Mouse (Mus musculus): Measurements from ENCODE around the gene Lrfn4. TPM values are rescaled to one million over a fixed set of nuclear protein-coding genes. Genes with fewer than 3 reads are reported as not detected.
A peak's percentile ranks its signal among the peaks of the same experiment; 100 is the strongest.

The Lrfn4 gene
- not detected in 2 replicates for total RNA-seq (2014; fragmentation: Nextera tagmentation)
- total RNA-seq (2017), result 0.35 and 0.49 TPM in 2 replicates
- 0.54 and 0.66 TPM in 2 replicates for polyA plus RNA-seq (2012)

GRCm38 (mm10) chr19:4615151-4616093 lies at the start of gene Lrfn4:
Lrfn4 (minus strand) TSS chr19:4615667.
- peaks cover 19% of the 10 kb centered on the region for H3K36me3 ChIP-seq (replicated peaks)
- no peaks in the 10 kb centered on the region for H3K9me3 ChIP-seq (replicated peaks)
- DNase-seq (ENCODE audit: low spot score), result peak; percentile 79
- H3K4me3 ChIP-seq (ENCODE audit: low read depth, low read length), result peak within 1 kb of the TSS; percentile 70
- ATAC-seq (ENCODE audit: extremely low read depth, insufficient number of reproducible peaks, low FRiP score, poor library complexity, severe bottlenecking), result peak; percentile 54
- H3K4me1 ChIP-seq (ENCODE audit: insufficient read depth, low read depth, low read length), result peaks cover 21% of the 10 kb centered on the region
- TF ChIP-seq POLR2AphosphoS5 (IDR thresholded peaks at IDR 0.05; ENCODE audit: insufficient replicate concordance, low read depth, low read length) (no peak), GATA1 (IDR thresholded peaks at IDR 0.05; ENCODE audit: borderline replicate concordance, low read length) (no peak), CTCF (IDR thresholded peaks at IDR 0.05; ENCODE audit: low read depth, low read length) (no peak)
- H3K27me3 ChIP-seq (ENCODE audit: insufficient read depth, low read length), result peaks cover 52% of the 10 kb centered on the region

DNA sequence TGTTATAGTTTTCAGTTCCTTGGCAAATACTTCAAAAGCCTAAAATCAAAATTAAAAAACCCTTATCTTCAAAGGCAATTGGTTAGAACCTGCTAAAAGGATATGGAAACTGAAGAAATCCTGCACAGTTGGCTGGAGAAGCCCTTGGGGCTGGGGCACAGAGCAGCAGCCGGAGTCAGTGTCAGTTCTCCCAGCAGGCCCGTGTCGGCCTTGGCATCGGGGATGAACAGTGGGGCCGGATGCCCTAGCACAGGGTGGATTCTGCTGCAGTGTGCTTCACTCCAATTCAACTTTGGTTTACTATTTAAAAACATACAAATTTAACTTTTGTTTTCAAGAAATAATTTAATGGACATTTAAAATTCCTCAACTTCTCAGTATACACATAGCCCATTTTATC lies 42.7 kb upstream of the Lrfn4 start:
- Histone ChIP-seq H3K9me3 (replicated peaks) (no peaks in the 10 kb centered on the region), H3K4me1 (ENCODE audit: insufficient read depth, low read depth, low read length) (no peaks in the 10 kb centered on the region; the same call in 1 of the 2 replicates), H3K36me3 (replicated peaks) (no peaks in the 10 kb centered on the region), H3K4me3 (ENCODE audit: low read depth, low read length) (no peak overlapping the region), H3K27me3 (ENCODE audit: insufficient read depth, low read length) (peaks cover 10% of the 10 kb centered on the region)
- TF ChIP-seq GATA2 (IDR thresholded peaks at IDR 0.05; ENCODE audit: borderline replicate concordance, low read depth, low read length) (no peak), GATA1 (IDR thresholded peaks at IDR 0.05; ENCODE audit: borderline replicate concordance, low read length) (no peak), POLR2AphosphoS5 (IDR thresholded peaks at IDR 0.05; ENCODE audit: insufficient replicate concordance, low read depth, low read length) (no peak), CTCF (IDR thresholded peaks at IDR 0.05; ENCODE audit: low read depth, low read length) (no peak), TAL1 (conservative IDR thresholded peaks at IDR 0.05; ENCODE audit: low read depth, low read length) (no peak)
- DNase-seq (ENCODE audit: low spot score), result no peak
- ATAC-seq (ENCODE audit: extremely low read depth, insufficient number of reproducible peaks, low FRiP score, poor library complexity, severe bottlenecking), result no peak

- H3K36me3 ChIP-seq (replicated peaks), result no peaks in the 10 kb centered on the region
- ATAC-seq (ENCODE audit: extremely low read depth, insufficient number of reproducible peaks, low FRiP score, poor library complexity, severe bottlenecking) (no peak), DNase-seq (ENCODE audit: low spot score) (no peak)
- no peaks in the 10 kb centered on the region for H3K9me3 ChIP-seq (replicated peaks)
- no peak for TF ChIP-seq CTCF (IDR thresholded peaks at IDR 0.05; ENCODE audit: low read depth, low read length)
- no peak for TF ChIP-seq GATA1 (IDR thresholded peaks at IDR 0.05; ENCODE audit: borderline replicate concordance, low read length)
- no peak for TF ChIP-seq TAL1 (conservative IDR thresholded peaks at IDR 0.05; ENCODE audit: low read depth, low read length)
- no peak for TF ChIP-seq GATA2 (IDR thresholded peaks at IDR 0.05; ENCODE audit: borderline replicate concordance, low read depth, low read length)
- peaks cover 5% of the 10 kb centered on the region for H3K27me3 ChIP-seq (ENCODE audit: insufficient read depth, low read length)
- H3K4me3 ChIP-seq (ENCODE audit: low read depth, low read length), result no peak overlapping the region
- no peaks in the 10 kb centered on the region for H3K4me1 ChIP-seq (ENCODE audit: insufficient read depth, low read depth, low read length)
These were observed 31.5 kb upstream of the Lrfn4 start for GRCm38 (mm10) chr19:4646917-4647492.

- TF ChIP-seq TAL1 (conservative IDR thresholded peaks at IDR 0.05; ENCODE audit: low read depth, low read length) (no peak), CTCF (IDR thresholded peaks at IDR 0.05; ENCODE audit: low read depth, low read length) (no peak), GATA1 (IDR thresholded peaks at IDR 0.05; ENCODE audit: borderline replicate concordance, low read length) (no peak), POLR2AphosphoS5 (IDR thresholded peaks at IDR 0.05; ENCODE audit: insufficient replicate concordance, low read depth, low read length) (no peak), GATA2 (IDR thresholded peaks at IDR 0.05; ENCODE audit: borderline replicate concordance, low read depth, low read length) (no peak)
- peaks cover 3% of the 10 kb centered on the region; the same call in 1 of the 2 replicates for H3K27me3 ChIP-seq (ENCODE audit: insufficient read depth, low read length)
- H3K4me3 ChIP-seq (ENCODE audit: low read depth, low read length), result no peak overlapping the region
- H3K36me3 ChIP-seq (replicated peaks), result no peaks in the 10 kb centered on the region
- H3K4me1 ChIP-seq (ENCODE audit: insufficient read depth, low read depth, low read length), result no peaks in the 10 kb centered on the region
- no peak for DNase-seq (ENCODE audit: low spot score)
- no peak for ATAC-seq (ENCODE audit: extremely low read depth, insufficient number of reproducible peaks, low FRiP score, poor library complexity, severe bottlenecking)
- H3K9me3 ChIP-seq (replicated peaks), result no peaks in the 10 kb centered on the region
These were observed 28.8 kb upstream of the Lrfn4 start for GRCm38 (mm10) chr19:4644271-4644670.

DNA sequence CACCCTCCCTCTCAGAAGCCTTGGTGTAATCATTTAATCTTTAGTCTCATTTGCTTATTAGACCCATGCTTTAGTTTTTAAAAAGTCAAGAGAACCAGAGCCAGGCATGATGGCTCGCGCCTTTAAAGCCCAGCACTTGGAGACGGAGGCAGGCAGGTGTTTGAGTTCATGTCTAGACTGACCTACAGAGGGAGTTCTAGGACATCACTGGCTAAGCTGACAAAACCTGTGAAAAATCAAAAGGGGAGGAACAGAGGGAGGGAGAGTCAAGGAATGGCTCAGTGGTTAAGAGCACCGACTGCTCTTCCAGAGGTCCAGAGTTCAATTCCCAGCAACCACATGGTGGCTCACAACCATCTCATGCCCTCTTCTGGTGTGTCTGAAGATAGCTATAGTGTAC lies 20.5 kb upstream of the Lrfn4 start:
- no peak for ATAC-seq (ENCODE audit: extremely low read depth, insufficient number of reproducible peaks, low FRiP score, poor library complexity, severe bottlenecking)
- H3K9me3 ChIP-seq (replicated peaks), result no peaks in the 10 kb centered on the region
- TF ChIP-seq POLR2AphosphoS5 (IDR thresholded peaks at IDR 0.05; ENCODE audit: insufficient replicate concordance, low read depth, low read length) (no peak), CTCF (IDR thresholded peaks at IDR 0.05; ENCODE audit: low read depth, low read length) (no peak), GATA1 (IDR thresholded peaks at IDR 0.05; ENCODE audit: borderline replicate concordance, low read length) (no peak), GATA2 (IDR thresholded peaks at IDR 0.05; ENCODE audit: borderline replicate concordance, low read depth, low read length) (no peak), TAL1 (conservative IDR thresholded peaks at IDR 0.05; ENCODE audit: low read depth, low read length) (no peak)
- H3K36me3 ChIP-seq (replicated peaks), result no peaks in the 10 kb centered on the region
- H3K4me1 ChIP-seq (ENCODE audit: insufficient read depth, low read depth, low read length), result no peaks in the 10 kb centered on the region
- no peak overlapping the region for H3K4me3 ChIP-seq (ENCODE audit: low read depth, low read length)
- H3K27me3 ChIP-seq (ENCODE audit: insufficient read depth, low read length), result peaks cover 21% of the 10 kb centered on the region
- no peak for DNase-seq (ENCODE audit: low spot score)

- TF ChIP-seq TAL1 (conservative IDR thresholded peaks at IDR 0.05; ENCODE audit: low read depth, low read length) (no peak), CTCF (IDR thresholded peaks at IDR 0.05; ENCODE audit: low read depth, low read length) (peak; percentile 41; the same call in 1 of the 2 replicates), GATA1 (IDR thresholded peaks at IDR 0.05; ENCODE audit: borderline replicate concordance, low read length) (no peak), GATA2 (IDR thresholded peaks at IDR 0.05; ENCODE audit: borderline replicate concordance, low read depth, low read length) (no peak)
- ATAC-seq (ENCODE audit: extremely low read depth, insufficient number of reproducible peaks, low FRiP score, poor library complexity, severe bottlenecking) (no peak), DNase-seq (ENCODE audit: low spot score) (peak; percentile 57)
- H3K36me3 ChIP-seq (replicated peaks), result peaks cover 17% of the 10 kb centered on the region
- H3K4me1 ChIP-seq (ENCODE audit: insufficient read depth, low read depth, low read length), result peaks cover 36% of the 10 kb centered on the region
- no peak overlapping the region for H3K4me3 ChIP-seq (ENCODE audit: low read depth, low read length)
- peaks cover 2% of the 10 kb centered on the region for H3K27me3 ChIP-seq (ENCODE audit: insufficient read depth, low read length)
- no peaks in the 10 kb centered on the region for H3K9me3 ChIP-seq (replicated peaks)
These were observed 13.4 kb upstream of the Lrfn4 start for GRCm38 (mm10) chr19:4628819-4629218.

Data from G1E (cell line).